11 mouse cellular contexts compared by ENCODE assay signal in the genomic region with DNA sequence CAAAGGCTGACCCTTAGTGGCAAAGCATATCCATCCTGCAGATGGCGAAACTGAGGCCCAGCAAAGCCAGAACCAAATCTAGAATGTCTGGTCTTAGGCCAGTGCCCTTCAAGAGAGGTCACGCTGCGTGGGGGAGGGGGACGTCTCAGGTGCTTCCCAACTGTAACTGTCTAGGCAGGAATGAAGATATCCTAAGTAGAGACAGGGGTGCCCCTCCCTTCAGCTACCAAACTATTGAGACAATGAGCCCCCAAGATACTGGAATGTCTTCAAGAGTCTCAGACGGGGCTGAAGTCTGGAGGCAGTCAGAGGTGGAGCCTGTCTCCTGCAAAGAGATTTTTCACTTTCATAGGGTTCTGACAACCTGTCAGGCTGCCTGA.
DNase-seq lines count a peak whose midpoint lies in the region; ATAC-seq and TF ChIP-seq lines count a peak whose summit lies in the region.
"Had no signal": no experiment of that assay in that cellular context is flagged by ENCODE, and none has a peak within 500 bp of the region (broad histone marks: within the 10 kb centered on the region; RNA-seq: fewer than 3 reads in every experiment).

No protein-coding gene starts in this region.

- 73% methylated on average over 5 of the region's 5 CpGs for WGBS in hindbrain, embryonic 13.5 days
- whole genome bisulfite sequencing in hindbrain, embryonic 10.5 days, result 72% methylated on average over 5 of the region's 5 CpGs
- WGBS in heart, adult 2 months, result 56% methylated on average over 5 of the region's 5 CpGs
- WGBS in limb, embryonic 10.5 days, result 67% methylated on average over 5 of the region's 5 CpGs
- 75% methylated on average over 5 of the region's 5 CpGs for WGBS in midbrain, embryonic 10.5 days

- TF ChIP-seq EP300 in heart, adult 2 months (IDR thresholded peaks at IDR 0.05; ENCODE audit: insufficient read depth, low read depth, low read length), result no peak

- no peaks in the 10 kb centered on the region for H3K9me3 ChIP-seq in hindbrain, embryonic 13.5 days
- H3K9me3 ChIP-seq in hindbrain, embryonic 10.5 days, result no peaks in the 10 kb centered on the region
- H3K9me3 ChIP-seq in limb, embryonic 10.5 days (replicated peaks), result no peaks in the 10 kb centered on the region
- no peaks in the 10 kb centered on the region for H3K9me3 ChIP-seq in midbrain, embryonic 10.5 days (replicated peaks)

- H3K4me3 ChIP-seq in hindbrain, embryonic 13.5 days, result no peak overlapping the region
- H3K4me3 ChIP-seq in hindbrain, embryonic 10.5 days, result no peak overlapping the region
- H3K4me3 ChIP-seq in heart, adult 2 months, result no peak overlapping the region
- H3K4me3 ChIP-seq in limb, embryonic 10.5 days, result no peak overlapping the region
- no peak overlapping the region for H3K4me3 ChIP-seq in midbrain, embryonic 10.5 days
- H3K4me3 ChIP-seq: myocyte had no signal

- no peaks in the 10 kb centered on the region for H3K27me3 ChIP-seq in hindbrain, embryonic 13.5 days
- H3K27me3 ChIP-seq in hindbrain, embryonic 10.5 days (ENCODE audit: insufficient read depth, poor library complexity, severe bottlenecking), result no peaks in the 10 kb centered on the region; the same call in 1 of the 2 replicates
- no peaks in the 10 kb centered on the region for H3K27me3 ChIP-seq in heart, adult 2 months (ENCODE audit: control insufficient read depth, insufficient read depth, low read length)
- H3K27me3 ChIP-seq in limb, embryonic 10.5 days (ENCODE audit: low read depth, poor library complexity, severe bottlenecking), result no peaks in the 10 kb centered on the region
- H3K27me3 ChIP-seq in midbrain, embryonic 10.5 days (ENCODE audit: low read depth, poor library complexity, severe bottlenecking), result no peaks in the 10 kb centered on the region

- intact Hi-C loops in heart, adult 2 months (cut with DNase I), result no loop called here

- H3K36me3 ChIP-seq in hindbrain, embryonic 13.5 days, result no peaks in the 10 kb centered on the region
- H3K36me3 ChIP-seq in hindbrain, embryonic 10.5 days, result no peaks in the 10 kb centered on the region
- H3K36me3 ChIP-seq in heart, adult 2 months (ENCODE audit: control insufficient read depth, insufficient read depth, low read length), result no peaks in the 10 kb centered on the region
- H3K36me3 ChIP-seq in limb, embryonic 10.5 days, result peaks cover 6% of the 10 kb centered on the region; the same call in 1 of the 2 replicates
- H3K36me3 ChIP-seq in midbrain, embryonic 10.5 days, result no peaks in the 10 kb centered on the region

- TF ChIP-seq POLR2A in heart, adult 2 months (IDR thresholded peaks at IDR 0.05; ENCODE audit: insufficient read depth, low read depth, low read length), result no peak

- H3K4me1 ChIP-seq in hindbrain, embryonic 13.5 days (replicated peaks), result peaks cover 21% of the 10 kb centered on the region
- H3K4me1 ChIP-seq in hindbrain, embryonic 10.5 days (replicated peaks), result peaks cover 38% of the 10 kb centered on the region
- H3K4me1 ChIP-seq in heart, adult 2 months (ENCODE audit: control insufficient read depth, insufficient read depth, low read length), result peaks cover 4% of the 10 kb centered on the region
- H3K4me1 ChIP-seq in limb, embryonic 10.5 days, result peaks cover 35% of the 10 kb centered on the region
- H3K4me1 ChIP-seq in midbrain, embryonic 10.5 days, result peaks cover 18% of the 10 kb centered on the region

- no peak for ATAC-seq in hindbrain, embryonic 13.5 days (ENCODE audit: low FRiP score)
- ATAC-seq: CD4-positive, CD25-positive, alpha-beta regulatory T cell, adult 4 months; forebrain, embryonic 16.5 days had no signal

- H3K27ac ChIP-seq in hindbrain, embryonic 13.5 days, result peak overlapping the region; percentile 44; the same call in 1 of the 2 replicates
- no peak overlapping the region for H3K27ac ChIP-seq in hindbrain, embryonic 10.5 days
- H3K27ac ChIP-seq in heart, adult 2 months, result no peak overlapping the region; the same call in 1 of the 2 replicates
- peak overlapping the region; percentile 43; the same call in 1 of the 2 replicates for H3K27ac ChIP-seq in limb, embryonic 10.5 days
- H3K27ac ChIP-seq in midbrain, embryonic 10.5 days (replicated peaks), result no peak overlapping the region

- no peak overlapping the region for H3K4me2 ChIP-seq in hindbrain, embryonic 13.5 days

- no peaks in the 10 kb centered on the region for H3K79me2 ChIP-seq in heart, adult 2 months (replicated peaks; ENCODE audit: control insufficient read depth, insufficient read depth, low read length)

- no peak overlapping the region for H3K9ac ChIP-seq in hindbrain, embryonic 13.5 days
- no peak overlapping the region for H3K9ac ChIP-seq in heart, adult 2 months (ENCODE audit: low read depth, low read length)

- TF ChIP-seq CTCF in heart, adult 2 months (IDR thresholded peaks at IDR 0.05), result peak; percentile 20; the same call in 1 of the 2 replicates

- DNase-seq in hindbrain, embryonic 10.5 days (ENCODE audit: low spot score), result no peak
- DNase-seq in ovary, postnatal 10 days (ENCODE audit: low spot score), result peak; percentile 1
- DNase-seq in ovary, postnatal 36 days (ENCODE audit: low spot score), result no peak
- peak; percentile 14 to 33 for DNase-seq in heart, adult 2 months
- DNase-seq in limb, embryonic 10.5 days (ENCODE audit: low spot score), result peak; percentile 26
- no peak for DNase-seq in midbrain, embryonic 10.5 days (ENCODE audit: low spot score)
- DNase-seq: thymus, postnatal 36 days had no signal

Comparison
In these comparisons a context has a peak if more than half of its experiments do, and no peak if none do; other contexts are left out.
1. H3K27ac ChIP-seq: peak in hindbrain, embryonic 13.5 days (single experiment) and limb, embryonic 10.5 days (single experiment); none in hindbrain, embryonic 10.5 days (single experiment), heart, adult 2 months (single experiment) and midbrain, embryonic 10.5 days (single experiment).
2. DNase-seq: peak in ovary, postnatal 10 days (single experiment), heart, adult 2 months (2 of 2) and limb, embryonic 10.5 days (single experiment); none in hindbrain, embryonic 10.5 days (single experiment), ovary, postnatal 36 days (single experiment) and midbrain, embryonic 10.5 days (single experiment).